Mouse (Mus musculus) megakaryocyte progenitor cell, adult 5-6 weeks (primary cell): ENCODE results near the gene Wdr6. TPM values are rescaled to one million over a fixed set of nuclear protein-coding genes. Genes with fewer than 3 reads are reported as not detected.

Source experiments
- ATAC-seq: replicated peaks from 2 replicates; pipeline ENCODE4 v1.8.0; 2016; ENCODE audit warnings: mild to moderate bottlenecking, moderate TSS enrichment, inconsistent platforms; ENCODE audit not compliant: poor library complexity
- total RNA-seq, 2 experiments: library from RNA; stranded (forward) in 1 of 2; stranded (reverse) in 1 of 2; fragments of 157-497, 149-512 nt in 1 of 2; fragments of 200-1000 nt in 1 of 2; gene quantifications; 2 replicates each; pipeline versions ENCODE4 v1.2.3 to v1.2.4; 2015 to 2017

The Wdr6 gene
- total RNA-seq, 2 experiments from 2014 or later: 9.8 to 17.4 TPM

DNA sequence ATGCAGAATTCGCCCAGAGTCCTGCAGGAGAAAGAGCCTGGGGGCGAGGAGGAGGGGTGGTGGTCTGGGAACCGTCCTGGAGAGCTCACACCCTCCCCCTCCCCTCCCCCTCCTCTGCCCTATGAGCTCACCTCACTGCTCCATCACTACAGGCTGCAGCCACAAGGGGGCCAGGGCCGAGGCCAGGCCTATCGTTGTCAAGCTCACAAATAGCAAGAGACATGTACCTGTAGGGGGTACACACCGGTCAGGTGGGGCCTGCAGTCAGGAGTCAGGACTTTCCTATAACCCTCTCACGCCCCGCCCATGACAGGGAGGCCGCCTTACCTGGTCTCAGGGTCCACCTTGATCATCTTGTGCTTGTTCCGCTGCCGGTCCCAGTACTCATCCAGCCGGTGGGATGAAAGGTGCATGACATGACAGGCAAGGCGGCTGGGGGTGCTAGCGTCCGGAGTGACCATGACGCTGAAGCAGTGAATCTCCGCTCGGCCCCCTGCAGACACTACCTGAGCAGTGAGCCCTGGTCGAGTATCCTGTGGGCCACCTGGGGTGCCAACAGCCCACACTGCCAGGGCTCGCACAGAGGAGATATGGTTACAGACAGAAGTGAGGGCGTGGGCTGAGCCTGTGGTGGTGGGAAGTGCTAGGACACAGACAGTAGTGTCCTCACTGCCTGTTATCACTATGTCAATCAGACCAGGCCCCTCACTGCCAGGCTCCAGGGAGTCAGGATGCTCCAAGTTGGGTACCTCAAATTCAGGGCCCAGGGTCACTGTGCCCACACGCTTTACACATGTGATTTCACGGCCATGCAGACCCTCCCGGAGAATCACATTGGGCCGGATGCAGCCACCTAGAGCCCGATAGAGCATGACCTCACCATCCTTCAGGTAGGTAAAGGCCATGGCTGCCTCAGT lies 4.5 kb downstream of the Wdr6 start:
- peak; percentile 20; the same call in 1 of the 2 replicates for ATAC-seq

DNA sequence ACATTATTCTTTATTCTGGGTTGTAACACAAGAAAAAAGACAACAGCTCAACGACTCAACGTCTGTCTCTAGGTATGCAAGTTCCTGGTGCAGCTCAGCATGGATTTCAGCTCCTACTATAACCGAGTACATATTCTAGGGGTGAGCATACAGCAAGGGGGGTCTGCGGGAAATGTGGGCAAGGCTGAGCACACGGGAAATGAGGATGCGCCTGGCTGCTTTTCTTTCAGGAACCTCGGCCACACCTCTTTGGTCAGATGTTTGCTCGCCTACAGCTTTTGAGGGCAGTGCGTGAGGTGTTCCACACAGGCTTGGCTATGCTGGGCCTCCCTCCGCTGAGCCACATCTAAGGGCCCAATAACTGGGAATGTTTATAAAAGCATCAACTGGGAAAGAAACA lies 6.2 kb downstream of the Wdr6 start:
- ATAC-seq: no peak

DNA sequence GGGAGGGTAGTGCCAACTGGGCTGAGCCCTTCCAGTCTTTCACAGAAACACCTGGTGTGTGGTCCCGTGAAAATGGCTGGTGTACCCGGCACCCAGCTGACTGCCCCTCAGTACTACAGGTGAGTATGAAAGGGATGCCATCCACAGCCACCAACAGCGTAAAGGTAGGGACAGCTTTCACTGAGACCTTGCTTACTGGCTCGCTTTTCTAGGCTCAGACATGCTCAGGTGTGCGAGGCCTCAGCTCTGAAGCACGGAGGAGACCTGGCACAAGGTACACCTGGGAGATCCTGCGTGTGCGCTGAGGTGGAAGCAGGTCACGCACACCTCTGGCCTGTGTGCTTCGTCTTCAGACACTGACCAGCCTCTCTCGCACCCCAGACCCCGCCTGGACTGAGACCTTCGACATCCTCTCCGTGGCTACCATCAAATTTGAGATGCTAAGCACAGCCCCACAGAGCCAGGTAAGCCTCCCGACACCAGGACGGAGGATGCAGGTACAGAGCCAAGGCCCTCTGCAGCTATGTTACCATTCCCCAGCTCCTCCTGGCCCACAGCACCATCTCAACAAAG lies 7.1 kb downstream of the Wdr6 start:
- no peak for ATAC-seq

GRCm38 (mm10) chr9:108570207-108570896 lies 8.2 kb downstream of the Wdr6 start:
- peak; percentile 29 for ATAC-seq

- ATAC-seq: peak; percentile 45
Observed at GRCm38 (mm10) chr9:108569381-108570206, 8.9 kb downstream of the Wdr6 start, which contains the start of gene Dalrd3. Gene Dalrd3 (plus strand): TSS chr9:108569886.

DNA sequence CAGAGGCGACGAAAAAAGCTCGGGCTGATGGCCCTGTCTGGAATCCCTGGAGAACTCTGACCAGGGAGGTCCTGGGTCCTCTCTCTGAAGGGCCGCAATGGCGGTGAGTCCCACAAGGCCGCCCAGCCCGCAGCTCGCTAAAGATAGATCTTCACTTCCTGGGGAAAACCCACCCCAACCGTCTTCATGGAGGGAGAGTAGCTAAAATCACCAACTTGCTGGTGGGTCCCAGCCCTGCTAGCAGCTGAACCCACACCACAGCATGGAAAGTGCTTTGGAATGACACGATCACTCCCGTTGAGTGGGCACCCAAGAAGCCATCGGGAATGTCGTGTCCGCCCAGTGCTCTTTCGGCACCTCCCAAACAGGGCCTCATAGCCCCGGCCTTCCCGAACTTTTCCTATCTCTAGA lies 10.0 kb downstream of the Wdr6 start:
- no peak for ATAC-seq

- no peak for ATAC-seq
Observed at GRCm38 (mm10) chr9:108567931-108568419, 10.6 kb downstream of the Wdr6 start.

DNA sequence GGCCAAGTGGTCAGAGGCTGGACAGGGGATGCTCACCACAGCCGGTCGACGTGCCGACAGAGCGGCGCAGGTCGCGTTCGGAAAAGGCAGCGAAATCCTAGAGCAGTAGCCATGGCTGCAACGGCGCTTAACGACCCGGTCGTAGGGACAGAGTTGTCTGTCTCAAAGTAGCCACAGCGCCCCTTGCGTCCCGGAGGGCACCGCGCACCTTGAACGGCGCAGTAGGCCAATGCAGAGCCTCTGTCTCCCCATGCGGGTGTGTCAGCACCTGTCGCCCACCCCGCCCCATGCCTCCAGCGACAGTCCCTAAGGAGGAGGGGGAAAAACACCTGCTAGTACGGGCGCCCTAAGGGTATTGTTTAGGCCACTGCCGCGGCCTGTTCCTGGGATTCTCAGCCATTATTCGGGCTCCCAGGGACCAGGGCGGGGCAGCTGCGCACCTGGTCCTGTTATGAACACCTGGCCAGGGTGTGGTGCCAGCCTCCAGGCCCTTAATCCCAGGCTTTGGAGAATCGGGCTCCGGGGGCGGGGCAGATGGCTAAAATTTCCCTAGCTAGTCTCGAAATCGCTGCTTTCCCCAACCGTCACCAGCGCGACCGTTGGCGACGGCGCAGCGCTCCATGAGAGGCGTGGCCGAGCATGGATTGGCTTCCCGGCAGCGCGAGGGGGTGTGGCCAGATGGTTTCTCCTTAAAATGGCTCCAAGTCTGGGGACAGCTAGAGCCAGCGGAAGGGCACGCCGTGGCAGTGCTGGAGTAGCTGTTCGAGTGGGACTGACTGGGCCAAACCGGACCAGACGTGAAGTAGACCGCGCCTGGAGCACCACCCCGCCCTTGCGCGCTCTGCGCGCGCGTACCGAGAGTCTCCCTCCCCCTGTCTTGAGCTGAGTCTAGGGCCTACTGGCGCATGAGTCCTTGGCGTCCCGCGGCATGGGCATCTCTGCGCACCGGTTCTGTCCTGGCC lies 11.4 kb downstream of the Wdr6 start, which contains the start of gene Ndufaf3:
Ndufaf3 (minus strand) TSS at position 620 of the 962 bp plus-strand sequence.
- ATAC-seq: peak; percentile 58

GRCm38 (mm10) chr9:108565881-108566814 lies 12.4 kb downstream of the Wdr6 start:
- ATAC-seq: no peak

- no peak for ATAC-seq
Observed at GRCm38 (mm10) chr9:108564131-108564530, 14.4 kb downstream of the Wdr6 start.

DNA sequence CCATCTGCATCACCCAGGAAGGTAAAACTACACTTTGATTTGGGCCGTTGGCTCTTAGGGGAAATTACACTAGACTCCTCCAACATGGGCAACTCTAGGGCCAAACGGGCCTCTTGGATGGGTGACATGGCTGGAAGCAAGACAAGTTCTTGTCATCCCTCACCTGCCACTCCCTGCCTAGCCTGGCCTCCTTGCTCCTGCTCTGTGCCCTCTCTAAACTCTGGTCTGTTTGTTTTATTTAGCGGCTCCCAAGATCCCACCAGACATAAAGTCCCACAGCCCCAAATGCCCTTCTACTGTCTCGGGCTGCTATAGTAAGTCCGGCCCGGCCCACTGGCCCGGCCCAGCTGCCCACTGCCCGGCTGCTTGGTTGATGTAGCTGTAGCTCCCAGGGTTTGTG lies 14.9 kb downstream of the Wdr6 start:
- ATAC-seq: no peak

DNA sequence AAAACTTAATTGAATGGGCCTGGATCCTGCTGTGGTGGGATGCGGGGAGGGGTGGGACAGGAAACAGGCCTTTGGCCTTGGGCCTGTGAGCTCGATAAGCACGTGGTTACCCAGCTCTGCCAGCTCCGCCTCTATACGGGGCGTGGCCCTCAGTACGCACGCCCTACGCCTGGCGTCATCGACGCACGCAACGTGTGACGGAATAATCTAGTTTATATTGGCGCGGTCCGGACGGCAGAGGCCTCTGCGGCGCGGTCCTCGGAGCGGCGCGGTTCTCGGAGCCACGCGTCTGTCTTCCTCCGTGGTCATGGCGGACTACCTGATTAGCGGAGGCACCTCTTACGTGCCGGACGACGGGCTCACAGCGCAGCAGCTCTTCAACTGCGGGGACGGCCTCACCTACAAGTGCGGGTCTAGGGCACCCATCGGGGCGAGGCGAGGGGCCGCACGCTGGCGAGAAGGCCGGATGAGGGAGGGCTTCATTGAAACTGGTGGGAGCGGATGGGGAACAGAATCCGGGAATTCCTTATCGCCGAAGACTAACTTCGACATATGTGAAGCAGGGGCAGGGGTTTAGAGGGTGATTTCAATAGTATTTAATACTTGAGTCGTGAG lies 18.2 kb downstream of the Wdr6 start, which contains the start of gene Impdh2:
Impdh2 (plus strand) TSS at position 60 of the 615 bp plus-strand sequence.
- ATAC-seq: peak; percentile 94

DNA sequence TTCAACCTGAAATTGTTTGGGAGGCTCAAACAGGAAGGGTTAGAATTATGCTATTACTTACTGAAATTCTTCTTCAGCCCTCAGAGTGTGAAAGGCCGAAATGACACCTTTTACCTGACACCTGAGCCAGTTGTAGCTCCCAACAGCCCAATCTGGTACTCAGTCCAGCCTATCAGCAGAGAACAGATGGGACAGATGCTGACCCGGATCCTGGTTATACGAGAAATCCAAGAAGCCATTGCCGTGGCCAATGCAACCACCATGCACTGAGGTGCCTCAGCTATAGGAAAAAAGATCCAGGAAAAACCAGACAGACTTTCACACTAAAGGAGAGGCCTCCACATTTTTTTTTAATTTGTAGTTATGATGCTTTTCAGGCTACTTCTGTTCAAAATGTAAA lies 19.4 kb downstream of the Wdr6 start:
- ATAC-seq: no peak

DNA sequence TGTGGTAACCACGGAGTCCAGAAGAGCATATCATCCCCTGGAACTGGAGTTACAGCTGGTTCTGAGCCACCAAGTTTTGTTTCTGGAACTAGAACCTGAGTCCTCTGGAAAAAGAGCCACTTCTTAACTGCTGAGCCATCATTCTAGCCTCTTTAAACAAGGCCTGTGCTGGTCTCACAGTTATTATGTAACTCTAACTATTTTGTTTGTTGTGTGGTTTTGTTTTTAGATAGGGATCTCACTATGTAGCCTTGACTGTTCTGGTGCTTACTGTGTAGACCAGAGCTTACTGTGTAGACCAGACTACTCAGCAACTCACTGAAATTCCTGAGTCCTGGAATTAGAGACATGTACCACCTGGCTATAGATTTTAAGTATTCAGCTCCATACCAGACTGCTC lies 31.7 kb downstream of the Wdr6 start:
- no peak for ATAC-seq

GRCm38 (mm10) chr9:108545986-108546385 lies 32.6 kb downstream of the Wdr6 start:
- ATAC-seq: no peak

- no peak for ATAC-seq
Observed at GRCm38 (mm10) chr9:108540846-108541245, 37.7 kb downstream of the Wdr6 start.

DNA sequence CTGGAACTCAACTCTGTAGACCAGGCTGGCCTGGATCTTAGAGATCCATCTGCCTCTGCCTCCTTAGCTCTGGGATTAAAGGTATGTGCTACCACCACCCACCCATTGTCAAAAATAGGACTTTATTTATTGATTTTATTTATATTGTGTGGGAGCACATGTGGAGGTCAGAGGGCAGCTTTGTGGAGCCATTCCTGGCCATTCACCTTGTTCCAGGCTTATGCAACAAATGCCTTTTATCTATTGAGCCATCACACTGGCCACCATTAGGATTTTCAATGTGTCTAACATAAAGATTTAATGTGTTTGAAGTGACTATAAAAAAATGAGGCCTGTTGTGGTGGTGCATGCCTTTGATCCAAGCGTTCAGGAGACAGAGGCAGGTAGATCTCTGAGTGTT lies 47.0 kb downstream of the Wdr6 start:
- ATAC-seq: no peak

GRCm38 (mm10) chr9:108530954-108531353 lies 47.6 kb downstream of the Wdr6 start:
- no peak for ATAC-seq
